Mouse (Mus musculus) ES-E14 (cell line): ENCODE measurements around the gene Hepacam2. TPM values are rescaled to one million over a fixed set of nuclear protein-coding genes. Genes with fewer than 3 reads are reported as not detected.
"Not testable (repeated sequence)": the region's sequence is repeated elsewhere in the genome, so short reads cannot be mapped to it uniquely, and the experiment has no call there.

Experiments used
- DNase-seq: peaks from one replicate; pipeline ENCODE4 v3.0.0-alpha.2; 2013; ENCODE audit warnings: low read depth, low spot score
- H3K27ac ChIP-seq: 2 replicates; pipeline ENCODE4 v1.5.1; 2012; ENCODE audit warnings: low read depth, mild to moderate bottlenecking, low read length, moderate library complexity, mixed read lengths; ENCODE audit not compliant: poor library complexity, insufficient read depth, severe bottlenecking
- H3K36me3 ChIP-seq: 2 replicates; pipeline ENCODE4 v1.6.1; 2012; ENCODE audit warnings: mild to moderate bottlenecking, low read length, moderate library complexity, mixed read lengths; ENCODE audit not compliant: control insufficient read depth, poor library complexity, insufficient read depth, severe bottlenecking
- H3K4me1 ChIP-seq, 2 experiments: fragments of 150-350 bp in 1 of 2; sonication (generic) in 1 of 2; 2 replicates each; pipeline ENCODE4 v1.6.1; 2012; ENCODE audit warnings: low read length in 2 of 2, mild to moderate bottlenecking in 1 of 2, mixed read lengths in 1 of 2; ENCODE audit not compliant: control insufficient read depth in 2 of 2, insufficient read depth in 2 of 2, poor library complexity in 1 of 2
- H3K4me3 ChIP-seq, 2 experiments: fragments of 150-350 bp in 1 of 2; sonication (generic) in 1 of 2; 2 replicates each; pipeline ENCODE4 v1.5.1; 2012; ENCODE audit warnings: low read length in 2 of 2, low read depth in 1 of 2, mild to moderate bottlenecking in 1 of 2, mixed read lengths in 1 of 2; ENCODE audit not compliant: insufficient read depth in 1 of 2, poor library complexity in 1 of 2, severe bottlenecking in 1 of 2
- H3K9ac ChIP-seq: 2 replicates; pipeline ENCODE4 v1.6.1; 2012; ENCODE audit warnings: low read depth, mild to moderate bottlenecking, low read length, mixed read lengths; ENCODE audit not compliant: poor library complexity, insufficient read depth, severe bottlenecking
- H3K9me3 ChIP-seq: fragments of 150-350 bp; sonication (generic); 2 replicates; pipeline ENCODE4 v1.6.1; 2012; ENCODE audit warnings: low read depth, mild to moderate bottlenecking, low read length; ENCODE audit not compliant: control insufficient read depth, insufficient read depth
- CHD2 ChIP-seq: IDR thresholded peaks from 2 replicates; pipeline ENCODE4 v1.6.1; 2014; ENCODE audit warnings: mild to moderate bottlenecking, low read depth, low read length, inconsistent platforms
- HCFC1 ChIP-seq: IDR thresholded peaks from 2 replicates; pipeline ENCODE4 v1.6.1; 2012; ENCODE audit warnings: low read length, inconsistent platforms, borderline replicate concordance; ENCODE audit not compliant: insufficient read depth
- MAFK ChIP-seq: IDR thresholded peaks from 2 replicates; pipeline ENCODE4 v1.6.1; 2014; ENCODE audit warnings: mild to moderate bottlenecking, low read depth, low read length, inconsistent platforms; ENCODE audit not compliant: insufficient read depth
- ZC3H11A ChIP-seq: IDR thresholded peaks from 2 replicates; pipeline ENCODE4 v1.6.1; 2012; ENCODE audit warnings: low read depth, mild to moderate bottlenecking, inconsistent platforms, low read length, borderline replicate concordance
- ZNF384 ChIP-seq: IDR thresholded peaks from 2 replicates; pipeline ENCODE4 v1.6.1; 2012; ENCODE audit warnings: low read depth, low read length, inconsistent platforms
- in situ Hi-C, 2 experiments: fragments of 600-800 bp; cut with MboI; formaldehyde crosslinking; loops; one replicate each; pipeline ENCODE4 v1.15.1; 2025; ENCODE audit warnings: low sequenced_read_pairs in 2 of 2, inconsistent platforms in 1 of 2; ENCODE audit not compliant: unreplicated experiment in 2 of 2
- total RNA-seq: library from RNA; depleted of rRNA; stranded (reverse); fragments of 300-350 nt; gene quantifications from 2 replicates; pipeline ENCODE4 v1.2.3, GENCODE M21; 2012

The Hepacam2 gene
- total RNA-seq, 1 experiment: 0.18 TPM

DNA sequence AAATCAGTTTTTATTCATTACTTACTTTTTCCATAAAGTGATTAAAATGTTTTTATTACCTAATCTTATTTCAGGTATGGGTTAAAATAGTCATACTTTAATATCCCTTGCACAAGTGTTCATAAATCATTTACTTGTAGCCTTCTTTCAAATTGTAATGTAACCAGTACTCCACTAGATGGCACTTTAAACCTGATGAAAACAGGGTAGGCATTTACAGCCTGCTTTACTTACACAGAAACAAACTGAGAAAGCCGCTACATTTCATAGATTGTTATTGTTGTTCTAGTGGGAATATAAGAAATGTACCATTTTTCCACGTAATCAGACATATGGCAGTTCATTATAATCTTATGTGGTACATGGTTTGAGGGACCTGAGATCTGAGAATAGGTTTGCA lies 11.7 kb upstream of the Hepacam2 start:
- Histone ChIP-seq H3K27ac (no peak overlapping the region), H3K36me3 (no peaks in the 10 kb centered on the region), H3K4me3 (no peak overlapping the region), H3K9me3 (no peaks in the 10 kb centered on the region), H3K4me1 (no peaks in the 10 kb centered on the region), H3K9ac (no peak overlapping the region)
- TF ChIP-seq MAFK (no peak), HCFC1 (no peak), CHD2 (no peak), ZNF384 (no peak), ZC3H11A (0 out of 2 replicates have a peak, but pooled peaks have one; percentile 41)
- DNase-seq: no peak
- in situ Hi-C loops: loop anchor here in 1 of 2 experiments (25.0 kb wide), 1 partner anchor 228 kb away; no protein-coding TSS in a partner anchor

DNA sequence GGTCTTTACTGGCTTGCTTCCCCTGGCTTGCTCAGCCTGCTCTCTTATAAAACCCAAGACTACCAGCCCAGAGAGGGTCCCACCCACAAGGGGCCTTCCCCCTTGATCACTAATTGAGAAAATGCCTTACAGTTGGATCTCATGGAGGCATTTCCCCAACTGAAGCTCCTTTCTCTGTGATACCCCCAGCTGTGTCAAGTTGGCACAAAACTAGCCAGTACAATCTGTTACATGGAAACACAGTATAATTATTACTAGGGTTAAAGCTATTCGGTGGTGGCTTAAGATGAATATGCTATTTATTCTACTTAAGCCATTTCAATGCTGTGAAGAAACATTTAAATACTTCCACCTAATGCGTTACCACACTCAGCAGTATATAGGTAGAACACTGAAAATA lies 10.1 kb upstream of the Hepacam2 start:
- H3K9me3 ChIP-seq, H3K27ac ChIP-seq: not testable (repeated sequence)
- in situ Hi-C loops: loop anchor here in 1 of 2 experiments (25.0 kb wide), 1 partner anchor 229 kb away; no protein-coding TSS in a partner anchor

GRCm38 (mm10) chr6:3507078-3507477 lies 9.0 kb upstream of the Hepacam2 start:
- TF ChIP-seq ZC3H11A: no peak
- TF ChIP-seq MAFK: no peak
- TF ChIP-seq ZNF384: no peak
- no peak for TF ChIP-seq CHD2
- TF ChIP-seq HCFC1: no peak
- Histone ChIP-seq H3K27ac (no peak overlapping the region), H3K9ac (no peak overlapping the region), H3K4me1 (no peaks in the 10 kb centered on the region), H3K4me3 (no peak overlapping the region), H3K9me3 (no peaks in the 10 kb centered on the region), H3K36me3 (no peaks in the 10 kb centered on the region)
- no peak for DNase-seq
- in situ Hi-C loops: loop anchor here in 1 of 2 experiments (25.0 kb wide), 1 partner anchor 230 kb away; no protein-coding TSS in a partner anchor

More for the DNA sequence above, 10.1 kb upstream of the Hepacam2 start:
- H3K36me3 ChIP-seq, DNase-seq, H3K4me1 ChIP-seq, H3K9ac ChIP-seq, H3K4me3 ChIP-seq: not testable (repeated sequence)

DNA sequence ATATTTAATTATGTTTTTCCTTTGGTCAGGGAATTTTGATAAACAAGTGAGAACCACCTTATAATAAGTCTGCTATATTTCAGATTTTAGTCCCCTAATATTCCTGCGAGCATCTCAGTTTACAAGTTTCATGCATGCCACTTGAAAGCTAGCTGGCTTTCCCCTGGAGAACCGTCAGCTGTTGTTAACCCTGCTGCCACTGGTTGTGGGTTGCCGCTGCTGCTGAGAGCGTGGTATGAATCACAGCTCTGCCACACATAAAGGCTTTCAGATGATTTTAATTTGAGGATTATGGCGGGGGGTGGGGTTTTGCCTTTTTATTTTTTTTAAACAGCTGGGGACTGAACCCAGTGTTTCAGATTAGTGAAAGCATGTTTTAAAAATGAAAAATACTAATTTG lies 7.2 kb upstream of the Hepacam2 start:
- Histone ChIP-seq H3K27ac (no peak overlapping the region), H3K4me3 (no peak overlapping the region), H3K4me1 (no peaks in the 10 kb centered on the region), H3K9ac (no peak overlapping the region), H3K36me3 (no peaks in the 10 kb centered on the region), H3K9me3 (no peaks in the 10 kb centered on the region)
- TF ChIP-seq ZNF384 (no peak), MAFK (no peak), CHD2 (no peak), ZC3H11A (no peak), HCFC1 (no peak)
- DNase-seq: no peak
- in situ Hi-C loops: loop anchor here in 1 of 2 experiments (25.0 kb wide), 1 partner anchor 232 kb away; no protein-coding TSS in a partner anchor

DNA sequence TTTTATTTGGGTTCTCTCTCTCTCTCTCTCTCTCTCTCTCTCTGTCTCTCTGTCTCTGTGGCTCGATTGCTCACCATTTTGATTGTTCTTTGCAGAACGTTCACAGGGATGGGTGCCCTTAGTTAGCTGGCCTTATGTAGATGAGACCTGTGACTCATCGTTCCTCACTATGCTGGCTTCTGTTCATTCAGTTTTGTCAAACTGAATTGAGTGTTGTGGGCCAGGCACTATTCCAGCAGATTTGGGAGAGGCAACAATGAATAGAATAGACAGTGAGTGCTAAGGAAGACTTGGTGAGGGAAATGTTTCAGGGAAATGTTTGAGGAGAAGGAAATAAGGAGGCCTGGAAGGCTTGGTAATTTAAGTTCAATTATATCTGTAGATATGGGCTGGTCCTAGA lies 2.2 kb upstream of the Hepacam2 start:
- no peaks in the 10 kb centered on the region for H3K9me3 ChIP-seq
- no peak for DNase-seq
- H3K36me3 ChIP-seq: no peaks in the 10 kb centered on the region
- TF ChIP-seq HCFC1 (no peak), CHD2 (no peak), MAFK (no peak), ZC3H11A (no peak), ZNF384 (no peak)
- peaks cover 0 to 6% of the 10 kb centered on the region in 2 experiments; a peak in 1 of 4 replicates for H3K4me1 ChIP-seq
- H3K9ac ChIP-seq: no peak overlapping the region
- no peak overlapping the region for H3K27ac ChIP-seq
- in situ Hi-C loops: loop anchor here in 1 of 2 experiments (25.0 kb wide), 1 partner anchor 237 kb away; no protein-coding TSS in a partner anchor
- no peak overlapping the region for H3K4me3 ChIP-seq
